Mouse (Mus musculus) small intestine, adult 2 months (tissue): ENCODE measurements around the gene Crygb.

Experiments
- CTCF ChIP-seq: fragments of 200-500 bp; IDR thresholded peaks from 2 replicates; pipeline ENCODE4 v1.5.1; 2012; ENCODE audit warnings: low read depth, mild to moderate bottlenecking, control low read depth, inconsistent platforms, low read length, moderate library complexity, mixed read lengths; ENCODE audit not compliant: insufficient replicate concordance, insufficient read length; ENCODE audit errors: extremely low read depth
- POLR2A ChIP-seq: fragments of 200-500 bp; IDR thresholded peaks from 2 replicates; pipeline ENCODE4 v1.6.1; 2012; ENCODE audit warnings: low read depth, mild to moderate bottlenecking, control low read depth, inconsistent platforms, low read length, moderate library complexity

DNA sequence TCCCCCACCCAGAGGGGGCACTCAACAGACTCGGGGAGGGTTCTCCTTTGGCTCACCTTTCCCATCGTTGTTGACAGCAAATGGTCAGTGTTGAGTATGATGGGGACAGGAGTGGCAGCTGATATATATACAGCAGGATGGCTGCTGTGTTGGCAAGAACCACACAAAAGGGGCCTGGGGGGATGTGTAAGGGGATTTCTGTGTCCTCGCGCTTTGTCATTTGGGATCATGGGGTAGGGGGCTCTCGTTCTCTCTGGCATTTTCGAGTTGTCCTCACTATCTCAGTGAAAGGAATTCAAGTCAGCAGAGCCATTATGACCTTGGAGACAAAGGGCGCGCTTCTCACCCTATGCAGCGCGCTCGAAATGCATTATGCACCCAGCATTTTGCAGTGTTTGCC, 21.2 kb upstream of the Crygb start, which contains the start of gene Cryga:
- TF ChIP-seq CTCF (no peak), POLR2A (no peak)
